Mouse (Mus musculus): Measurements from ENCODE around the gene Lrpap1. TPM values are rescaled to one million over a fixed set of nuclear protein-coding genes. Genes with fewer than 3 reads are reported as not detected.

Gene Lrpap1
- polyA plus RNA-seq, 2 experiments, result 22.7 to 72.6 TPM

GRCm38 (mm10) chr5:35070314-35070713 is 35.3 kb downstream of the Lrpap1 start:
- Histone ChIP-seq H3K9me3 (ENCODE audit: control insufficient read depth, low read length) (no peaks in the 10 kb centered on the region), H3K27ac (no peak overlapping the region), H3K4me1 (replicated peaks; ENCODE audit: control insufficient read depth in 2 of 2, insufficient read depth in 2 of 2, low read length in 1 of 2) (no peaks in the 10 kb centered on the region), H3K4me3 (ENCODE audit: insufficient read depth in 1 of 2, low read depth in 2 of 2, low read length in 2 of 2) (no peak overlapping the region), H3K36me3 (replicated peaks; ENCODE audit: control insufficient read depth, insufficient read depth, low read depth) (no peaks in the 10 kb centered on the region), H3K27me3 (ENCODE audit: control insufficient read depth, insufficient read depth, low read length) (no peaks in the 10 kb centered on the region), H3K4me2 (ENCODE audit: low read depth) (no peak overlapping the region), H3K9ac (replicated peaks) (no peak overlapping the region)
- DNase-seq (ENCODE audit: low read depth in 3 of 3, low spot score in 3 of 3) (no peak), ATAC-seq (ENCODE audit: insufficient read depth) (no peak)
- TF ChIP-seq EP300 (IDR thresholded peaks at IDR 0.05; ENCODE audit: low read depth) (no peak), CTCF (IDR thresholded peaks at IDR 0.05; ENCODE audit: low read depth) (no peak)
- 66% methylated on average over 8 of the region's 8 CpGs for WGBS (ENCODE audit: insufficient replicate concordance)

GRCm38 (mm10) chr5:35069841-35070240 is 35.7 kb downstream of the Lrpap1 start:
- no peaks in the 10 kb centered on the region for H3K36me3 ChIP-seq (replicated peaks; ENCODE audit: control insufficient read depth, insufficient read depth, low read depth)
- 71% methylated on average over 2 of the region's 2 CpGs for WGBS (ENCODE audit: insufficient replicate concordance)
- no peak for DNase-seq (ENCODE audit: low read depth in 3 of 3, low spot score in 3 of 3)
- H3K27me3 ChIP-seq (ENCODE audit: control insufficient read depth, insufficient read depth, low read length), result no peaks in the 10 kb centered on the region
- H3K4me3 ChIP-seq (ENCODE audit: insufficient read depth in 1 of 2, low read depth in 2 of 2, low read length in 2 of 2), result no peak overlapping the region
- TF ChIP-seq EP300 (IDR thresholded peaks at IDR 0.05; ENCODE audit: low read depth) (no peak), CTCF (IDR thresholded peaks at IDR 0.05; ENCODE audit: low read depth) (no peak)
- no peak overlapping the region for H3K9ac ChIP-seq (replicated peaks)
- no peak overlapping the region for H3K27ac ChIP-seq
- H3K4me2 ChIP-seq (ENCODE audit: low read depth), result no peak overlapping the region
- ATAC-seq (ENCODE audit: insufficient read depth), result no peak
- H3K9me3 ChIP-seq (ENCODE audit: control insufficient read depth, low read length), result no peaks in the 10 kb centered on the region
- no peaks in the 10 kb centered on the region for H3K4me1 ChIP-seq (replicated peaks; ENCODE audit: control insufficient read depth in 2 of 2, insufficient read depth in 2 of 2, low read length in 1 of 2)

GRCm38 (mm10) chr5:35060098-35060497 is 45.5 kb downstream of the Lrpap1 start:
- no peak for ATAC-seq (ENCODE audit: insufficient read depth)
- no peak for TF ChIP-seq EP300 (IDR thresholded peaks at IDR 0.05; ENCODE audit: low read depth)
- TF ChIP-seq CTCF (IDR thresholded peaks at IDR 0.05; ENCODE audit: low read depth), result no peak

GRCm38 (mm10) chr5:35058216-35058615 is 47.4 kb downstream of the Lrpap1 start:
- no peak overlapping the region for H3K4me3 ChIP-seq (ENCODE audit: insufficient read depth in 1 of 2, low read depth in 2 of 2, low read length in 2 of 2)
- H3K36me3 ChIP-seq (replicated peaks; ENCODE audit: control insufficient read depth, insufficient read depth, low read depth), result no peaks in the 10 kb centered on the region
- no peak for DNase-seq (ENCODE audit: low read depth in 3 of 3, low spot score in 3 of 3)
- no peak overlapping the region for H3K4me2 ChIP-seq (ENCODE audit: low read depth)
- no peak overlapping the region for H3K9ac ChIP-seq (replicated peaks)
- no peaks in the 10 kb centered on the region for H3K9me3 ChIP-seq (ENCODE audit: control insufficient read depth, low read length)
- H3K27me3 ChIP-seq (ENCODE audit: control insufficient read depth, insufficient read depth, low read length), result peaks cover 41% of the 10 kb centered on the region
- 58% methylated on average over 1 of the region's 1 CpGs for WGBS (ENCODE audit: insufficient replicate concordance)
- no peaks in the 10 kb centered on the region for H3K4me1 ChIP-seq (replicated peaks; ENCODE audit: control insufficient read depth in 2 of 2, insufficient read depth in 2 of 2, low read length in 1 of 2)
- ATAC-seq (ENCODE audit: insufficient read depth), result no peak
- TF ChIP-seq CTCF (IDR thresholded peaks at IDR 0.05; ENCODE audit: low read depth) (no peak), EP300 (IDR thresholded peaks at IDR 0.05; ENCODE audit: low read depth) (no peak)
- no peak overlapping the region for H3K27ac ChIP-seq

More at GRCm38 (mm10) chr5:35060098-35060497, 45.5 kb downstream of the Lrpap1 start:
- no peak overlapping the region for H3K4me2 ChIP-seq (ENCODE audit: low read depth)
- H3K9me3 ChIP-seq (ENCODE audit: control insufficient read depth, low read length), result no peaks in the 10 kb centered on the region
- WGBS (ENCODE audit: insufficient replicate concordance), result 40% methylated on average over 3 of the region's 3 CpGs
- H3K36me3 ChIP-seq (replicated peaks; ENCODE audit: control insufficient read depth, insufficient read depth, low read depth), result no peaks in the 10 kb centered on the region
- no peaks in the 10 kb centered on the region for H3K4me1 ChIP-seq (replicated peaks; ENCODE audit: control insufficient read depth in 2 of 2, insufficient read depth in 2 of 2, low read length in 1 of 2)
- H3K4me3 ChIP-seq (ENCODE audit: insufficient read depth in 1 of 2, low read depth in 2 of 2, low read length in 2 of 2), result no peak overlapping the region
- no peak overlapping the region for H3K9ac ChIP-seq (replicated peaks)
- no peak for DNase-seq (ENCODE audit: low read depth in 3 of 3, low spot score in 3 of 3)
- H3K27me3 ChIP-seq (ENCODE audit: control insufficient read depth, insufficient read depth, low read length), result peaks cover 41% of the 10 kb centered on the region
- no peak overlapping the region for H3K27ac ChIP-seq

GRCm38 (mm10) chr5:35057582-35057981 is 48.0 kb downstream of the Lrpap1 start:
- 25% methylated on average over 4 of the region's 4 CpGs for WGBS (ENCODE audit: insufficient replicate concordance)
- ATAC-seq (ENCODE audit: insufficient read depth) (no peak), DNase-seq (ENCODE audit: low read depth in 3 of 3, low spot score in 3 of 3) (no peak)
- Histone ChIP-seq H3K36me3 (replicated peaks; ENCODE audit: control insufficient read depth, insufficient read depth, low read depth) (no peaks in the 10 kb centered on the region), H3K4me3 (ENCODE audit: insufficient read depth in 1 of 2, low read depth in 2 of 2, low read length in 2 of 2) (no peak overlapping the region), H3K9ac (replicated peaks) (no peak overlapping the region), H3K9me3 (ENCODE audit: control insufficient read depth, low read length) (no peaks in the 10 kb centered on the region), H3K4me2 (ENCODE audit: low read depth) (no peak overlapping the region), H3K4me1 (replicated peaks; ENCODE audit: control insufficient read depth in 2 of 2, insufficient read depth in 2 of 2, low read length in 1 of 2) (no peaks in the 10 kb centered on the region), H3K27me3 (ENCODE audit: control insufficient read depth, insufficient read depth, low read length) (peaks cover 41% of the 10 kb centered on the region), H3K27ac (no peak overlapping the region)
- no peak for TF ChIP-seq CTCF (IDR thresholded peaks at IDR 0.05; ENCODE audit: low read depth)
- no peak for TF ChIP-seq EP300 (IDR thresholded peaks at IDR 0.05; ENCODE audit: low read depth)

Measured in liver, embryonic 14.5 days (tissue).